Mouse (Mus musculus): ENCODE measurements around the gene Gimap5. TPM values are rescaled to one million over a fixed set of nuclear protein-coding genes. Genes with fewer than 3 reads are reported as not detected.

The Gimap5 gene
- 8.5 and 9.6 TPM in 2 replicates for polyA plus RNA-seq (2015; fragmentation: Nextera tagmentation; extraction: Ambion mirVana)

GRCm38 (mm10) chr6:48745959-48746889 lies at the start of gene Gimap5:
Gene Gimap5, plus strand, starts transcription at chr6:48746197.

DNA sequence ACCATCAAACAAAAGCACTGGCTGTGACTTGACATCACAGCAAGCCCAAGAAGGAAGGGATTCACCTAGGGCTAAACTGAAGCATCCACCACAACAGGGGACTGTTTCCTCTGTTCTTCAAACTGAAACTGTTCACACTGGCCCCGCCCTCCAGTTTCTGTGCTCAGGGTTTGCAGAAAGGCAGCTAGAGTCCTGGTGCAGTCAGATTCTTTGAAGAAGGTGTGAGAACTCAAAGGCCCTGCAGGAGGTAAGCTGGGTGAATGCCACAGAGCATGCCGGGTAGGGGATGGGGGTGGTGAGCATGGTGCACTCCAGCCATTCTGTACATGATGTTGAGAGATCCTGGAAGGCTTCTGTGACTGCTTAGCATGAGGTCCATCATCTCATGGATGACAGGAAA lies 27.5 kb upstream of the Gimap5 start, which contains the start of the genes Gm28053 and Gimap7:
Gene Gm28053 (plus strand): TSS at position 153 of the 400 bp plus-strand sequence.
Gene Gimap7 (plus strand): TSS at position 167 of the 400 bp plus-strand sequence.

GRCm38 (mm10) chr6:48738961-48739779 lies 6.8 kb upstream of the Gimap5 start, which contains the start of gene Gimap1:
Gene Gimap1, plus strand, starts transcription at chr6:48739054.

DNA sequence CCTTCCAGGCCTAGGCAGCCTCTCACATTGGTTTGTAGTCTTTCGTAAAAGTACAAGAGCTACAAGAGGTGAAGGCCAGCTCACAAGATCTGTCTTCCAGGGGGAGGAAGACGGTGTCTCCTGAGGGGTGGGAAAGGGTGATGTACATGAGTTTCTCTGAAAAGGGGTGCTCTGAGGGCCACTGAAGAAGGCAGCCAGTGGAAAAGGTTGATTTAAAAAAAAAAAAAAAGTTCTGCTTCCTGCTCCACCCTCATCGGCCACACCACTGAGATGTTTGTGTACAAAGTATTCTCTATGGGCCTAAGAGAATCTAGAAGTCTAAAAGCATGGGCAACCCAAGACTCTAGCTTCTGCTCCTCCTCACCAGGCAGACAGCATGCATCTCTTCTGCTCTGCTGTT lies 24.7 kb downstream of the Gimap5 start, which contains the start of gene Gimap3:
Gene Gimap3 (minus strand): TSS at position 156 of the 400 bp plus-strand sequence.

Other genes with a start within 250 kb of the Gimap5 start
- gene Atp6v0e2, start 208.6 kb upstream of the Gimap5 start, polyA plus RNA-seq (2015; fragmentation: Nextera tagmentation; extraction: Ambion mirVana), result 21.0 and 24.8 TPM in 2 replicates
- gene Lrrc61, start 191.4 kb upstream of the Gimap5 start, polyA plus RNA-seq (2015; fragmentation: Nextera tagmentation; extraction: Ambion mirVana), result 8.8 and 9.2 TPM in 2 replicates
- 77.5 and 103 TPM in 2 replicates for gene Rarres2, start 173.4 kb upstream of the Gimap5 start, polyA plus RNA-seq (2015; fragmentation: Nextera tagmentation; extraction: Ambion mirVana)
- 3.5 and 4.2 TPM in 2 replicates for gene Gm45021, start 156.6 kb upstream of the Gimap5 start, polyA plus RNA-seq (2015; fragmentation: Nextera tagmentation; extraction: Ambion mirVana)
- 22.8 and 23.9 TPM in 2 replicates for gene Repin1, start 152.3 kb upstream of the Gimap5 start, polyA plus RNA-seq (2015; fragmentation: Nextera tagmentation; extraction: Ambion mirVana)
- not detected in 2 replicates for gene Gm44965, start 152.3 kb upstream of the Gimap5 start, polyA plus RNA-seq (2015; fragmentation: Nextera tagmentation; extraction: Ambion mirVana)
- 3.7 and 3.8 TPM in 2 replicates for gene Zfp775, start 144.1 kb upstream of the Gimap5 start, polyA plus RNA-seq (2015; fragmentation: Nextera tagmentation; extraction: Ambion mirVana)
- gene AI854703, start 119.4 kb upstream of the Gimap5 start, polyA plus RNA-seq (2015; fragmentation: Nextera tagmentation; extraction: Ambion mirVana), result 0.27 and 0.48 TPM in 2 replicates
- gene Gimap8, start 99.0 kb upstream of the Gimap5 start, polyA plus RNA-seq (2015; fragmentation: Nextera tagmentation; extraction: Ambion mirVana), result 1.7 and 1.8 TPM in 2 replicates
- 2.9 and 3.4 TPM in 2 replicates for gene Gimap9, start 70.1 kb upstream of the Gimap5 start, polyA plus RNA-seq (2015; fragmentation: Nextera tagmentation; extraction: Ambion mirVana)
- gene Gimap4, start 61.6 kb upstream of the Gimap5 start, polyA plus RNA-seq (2015; fragmentation: Nextera tagmentation; extraction: Ambion mirVana), result 14.6 and 16.2 TPM in 2 replicates
- gene Gimap6, start 38.0 kb upstream of the Gimap5 start, polyA plus RNA-seq (2015; fragmentation: Nextera tagmentation; extraction: Ambion mirVana), result 19.4 and 22.7 TPM in 2 replicates
- gene Gm28053, start 27.6 kb upstream of the Gimap5 start, polyA plus RNA-seq (2015; fragmentation: Nextera tagmentation; extraction: Ambion mirVana), result 1.6 and 2.3 TPM in 2 replicates
- not detected in 2 replicates for gene Gimap7, start 27.6 kb upstream of the Gimap5 start, polyA plus RNA-seq (2015; fragmentation: Nextera tagmentation; extraction: Ambion mirVana)
- gene Gimap1, start 7.1 kb upstream of the Gimap5 start, polyA plus RNA-seq (2015; fragmentation: Nextera tagmentation; extraction: Ambion mirVana), result 11.1 and 12.1 TPM in 2 replicates
- gene Gimap3, start 24.7 kb downstream of the Gimap5 start, polyA plus RNA-seq (2015; fragmentation: Nextera tagmentation; extraction: Ambion mirVana), result not detected in 2 replicates
- gene Tmem176a, start 94.7 kb downstream of the Gimap5 start, polyA plus RNA-seq (2015; fragmentation: Nextera tagmentation; extraction: Ambion mirVana), result 37.3 and 41.8 TPM in 2 replicates
- gene Tmem176b, start 95.3 kb downstream of the Gimap5 start, polyA plus RNA-seq (2015; fragmentation: Nextera tagmentation; extraction: Ambion mirVana), result 112 and 122 TPM in 2 replicates
- gene Aoc1, start 126.7 kb downstream of the Gimap5 start, polyA plus RNA-seq (2015; fragmentation: Nextera tagmentation; extraction: Ambion mirVana), result 0.12 TPM in 1 of 2 replicates, not detected in the other
- gene 1600015I10Rik, start 183.7 kb downstream of the Gimap5 start, polyA plus RNA-seq (2015; fragmentation: Nextera tagmentation; extraction: Ambion mirVana), result 0.09 TPM in 1 of 2 replicates, not detected in the other
- not detected in 2 replicates for gene Doxl2, start 228.8 kb downstream of the Gimap5 start, polyA plus RNA-seq (2015; fragmentation: Nextera tagmentation; extraction: Ambion mirVana)
- not detected in 2 replicates for gene Svs1, start 240.7 kb downstream of the Gimap5 start, polyA plus RNA-seq (2015; fragmentation: Nextera tagmentation; extraction: Ambion mirVana)